Mouse (Mus musculus) G1E (cell line): ENCODE data around the gene Ggt5. TPM values are rescaled to one million over a fixed set of nuclear protein-coding genes. Genes with fewer than 3 reads are reported as not detected.

ENCODE experiments used
- ATAC-seq: 2 replicates; pipeline ENCODE4 v1.8.0; 2016; ENCODE audit warnings: mild to moderate bottlenecking; ENCODE audit not compliant: insufficient number of reproducible peaks, poor library complexity, low FRiP score, severe bottlenecking; ENCODE audit errors: extremely low read depth
- DNase-seq: peaks from one replicate; pipeline ENCODE4 v3.0.0; 2012; ENCODE audit warnings: low spot score
- H3K27me3 ChIP-seq: 2 replicates; pipeline ENCODE4 v1.6.1; 2012; ENCODE audit warnings: mild to moderate bottlenecking, low read length, inconsistent platforms; ENCODE audit not compliant: insufficient read depth
- H3K36me3 ChIP-seq: replicated peaks from 2 replicates; pipeline ENCODE3; 2012; ENCODE audit warnings: mild to moderate bottlenecking, inconsistent platforms
- H3K4me1 ChIP-seq: 2 replicates; pipeline ENCODE4 v1.6.1; 2012; ENCODE audit warnings: low read depth, low read length, inconsistent platforms, mixed read lengths; ENCODE audit not compliant: insufficient read depth
- H3K4me3 ChIP-seq: 2 replicates; pipeline ENCODE4 v1.5.1; 2012; ENCODE audit warnings: low read depth, mild to moderate bottlenecking, inconsistent platforms, low read length, moderate library complexity, mixed read lengths
- H3K9me3 ChIP-seq: replicated peaks from 2 replicates; pipeline ENCODE4 v1.6.1; 2012; ENCODE audit warnings: inconsistent platforms
- CTCF ChIP-seq: IDR thresholded peaks from 2 replicates; pipeline ENCODE4 v1.5.1; 2012; ENCODE audit warnings: low read depth, low read length, inconsistent platforms, mixed read lengths
- GATA1 ChIP-seq: IDR thresholded peaks from 2 replicates; pipeline ENCODE4 v1.6.1; 2012; ENCODE audit warnings: borderline replicate concordance, low read length, inconsistent platforms, mixed read lengths
- GATA2 ChIP-seq: IDR thresholded peaks from 2 replicates; pipeline ENCODE4 v1.6.1; 2012; ENCODE audit warnings: low read depth, low read length, inconsistent platforms, borderline replicate concordance
- POLR2AphosphoS5 ChIP-seq: IDR thresholded peaks from 2 replicates; pipeline ENCODE4 v1.6.1; 2012; ENCODE audit warnings: low read depth, low read length, inconsistent platforms; ENCODE audit not compliant: insufficient replicate concordance
- TAL1 ChIP-seq: conservative IDR thresholded peaks from 2 replicates; pipeline ENCODE4 v1.6.1; 2012; ENCODE audit warnings: low read depth, low read length, inconsistent platforms, mixed read lengths
- polyA plus RNA-seq: library from polyadenylated mRNA; stranded (reverse); fragments of >175 nt; gene quantifications from 2 replicates; pipeline ENCODE4 v1.2.3, GENCODE M21; 2012
- total RNA-seq, 2 experiments: library from RNA; stranded (forward) in 1 of 2; stranded (reverse) in 1 of 2; fragments of 200-1000 nt in 1 of 2; fragments of >200 nt in 1 of 2; fragmentation: Nextera tagmentation in 1 of 2; gene quantifications; 2 replicates each; pipeline ENCODE4 v1.2.3; 2014 to 2017

Gene Ggt5
- total and polyA plus RNA-seq, 3 experiments, result 0.22 TPM; not detected in 2

- DNase-seq (no peak), ATAC-seq (no peak)
- Histone ChIP-seq H3K9me3 (no peaks in the 10 kb centered on the region), H3K4me1 (peaks cover 11% of the 10 kb centered on the region), H3K27me3 (peaks cover 29% of the 10 kb centered on the region), H3K4me3 (no peak within 1 kb of the TSS), H3K36me3 (peaks cover 49% of the 10 kb centered on the region)
- TF ChIP-seq GATA1, result no peak
- no peak for TF ChIP-seq TAL1
- TF ChIP-seq CTCF, result no peak
- no peak for TF ChIP-seq GATA2
- no peak for TF ChIP-seq POLR2AphosphoS5
Measured at GRCm38 (mm10) chr10:75643741-75644343, 54.7 kb downstream of the Ggt5 start, which contains the start of gene Susd2. Susd2 (minus strand) TSS chr10:75644008.

GRCm38 (mm10) chr10:75645616-75646015, 56.5 kb downstream of the Ggt5 start:
- H3K36me3 ChIP-seq, result peaks cover 66% of the 10 kb centered on the region

GRCm38 (mm10) chr10:75646406-75646805, 57.3 kb downstream of the Ggt5 start:
- Histone ChIP-seq H3K36me3 (peaks cover 74% of the 10 kb centered on the region), H3K4me1 (peaks cover 11% of the 10 kb centered on the region), H3K9me3 (no peaks in the 10 kb centered on the region), H3K27me3 (peaks cover 3% of the 10 kb centered on the region; the same call in 1 of the 2 replicates), H3K4me3 (no peak overlapping the region)
- TF ChIP-seq GATA2, result no peak
- no peak for TF ChIP-seq CTCF
- TF ChIP-seq GATA1, result no peak
- TF ChIP-seq POLR2AphosphoS5, result no peak
- no peak for TF ChIP-seq TAL1
- ATAC-seq (no peak), DNase-seq (no peak)

More at GRCm38 (mm10) chr10:75645616-75646015, 56.5 kb downstream of the Ggt5 start:
- TF ChIP-seq POLR2AphosphoS5 (no peak), GATA1 (no peak), TAL1 (no peak), GATA2 (no peak), CTCF (no peak)
- H3K4me3 ChIP-seq, result no peak overlapping the region
- DNase-seq (no peak), ATAC-seq (no peak)
- peaks cover 11% of the 10 kb centered on the region for H3K27me3 ChIP-seq
- H3K4me1 ChIP-seq, result peaks cover 11% of the 10 kb centered on the region
- no peaks in the 10 kb centered on the region for H3K9me3 ChIP-seq

GRCm38 (mm10) chr10:75647362-75647761, 58.2 kb downstream of the Ggt5 start:
- Histone ChIP-seq H3K36me3 (peaks cover 84% of the 10 kb centered on the region), H3K4me3 (no peak overlapping the region), H3K4me1 (peaks cover 9% of the 10 kb centered on the region), H3K27me3 (no peaks in the 10 kb centered on the region; the same call in 1 of the 2 replicates), H3K9me3 (no peaks in the 10 kb centered on the region)
- DNase-seq (no peak), ATAC-seq (no peak)
- no peak for TF ChIP-seq TAL1
- no peak for TF ChIP-seq GATA2
- no peak for TF ChIP-seq GATA1
- no peak for TF ChIP-seq CTCF
- TF ChIP-seq POLR2AphosphoS5, result no peak

- no peak overlapping the region for H3K4me3 ChIP-seq
- peaks cover 9% of the 10 kb centered on the region for H3K4me1 ChIP-seq
- TF ChIP-seq TAL1, result no peak
- no peak for TF ChIP-seq GATA2
- TF ChIP-seq CTCF, result no peak
- TF ChIP-seq GATA1, result no peak
- no peak for TF ChIP-seq POLR2AphosphoS5
- H3K36me3 ChIP-seq, result peaks cover 91% of the 10 kb centered on the region
- H3K9me3 ChIP-seq, result no peaks in the 10 kb centered on the region
- DNase-seq (no peak), ATAC-seq (no peak)
- H3K27me3 ChIP-seq, result no peaks in the 10 kb centered on the region
Measured at GRCm38 (mm10) chr10:75648091-75648490, 59.0 kb downstream of the Ggt5 start.

- TF ChIP-seq TAL1, result no peak
- DNase-seq (no peak), ATAC-seq (no peak)
- Histone ChIP-seq H3K4me1 (peaks cover 2% of the 10 kb centered on the region; the same call in 1 of the 2 replicates), H3K9me3 (no peaks in the 10 kb centered on the region), H3K27me3 (no peaks in the 10 kb centered on the region), H3K36me3 (peaks cover 100% of the 10 kb centered on the region), H3K4me3 (no peak overlapping the region)
Measured at GRCm38 (mm10) chr10:75649001-75649400, 59.9 kb downstream of the Ggt5 start.

- TF ChIP-seq CTCF (no peak), POLR2AphosphoS5 (no peak), GATA1 (no peak), GATA2 (no peak), TAL1 (no peak)
- ATAC-seq (no peak), DNase-seq (no peak)
- Histone ChIP-seq H3K9me3 (no peaks in the 10 kb centered on the region), H3K27me3 (no peaks in the 10 kb centered on the region), H3K4me3 (no peak overlapping the region), H3K36me3 (peaks cover 100% of the 10 kb centered on the region), H3K4me1 (no peaks in the 10 kb centered on the region)
Measured at GRCm38 (mm10) chr10:75649406-75649995, 60.4 kb downstream of the Ggt5 start.
